In genomic region chr2:28217783-28218182, GRCm38 (mm10) we compare ENCODE assay signal across 27 mouse cellular contexts.
"Had no signal": no experiment of that assay in that cellular context is flagged by ENCODE, and none has a peak within 500 bp of the region (broad histone marks: within the 10 kb centered on the region; RNA-seq: fewer than 3 reads in every experiment).

No protein-coding gene starts in this region.

- H3K4me3 ChIP-seq: heart, embryonic 10.5 days; heart, embryonic 12.5 days; hindbrain, embryonic 10.5 days; hindbrain, embryonic 12.5 days; intestine, embryonic 15.5 days; limb, embryonic 10.5 days; limb, embryonic 12.5 days; liver, embryonic 13.5 days; liver, embryonic 15.5 days had no signal

- H3K27ac ChIP-seq: hindbrain, embryonic 10.5 days; hindbrain, embryonic 12.5 days; hindbrain, embryonic 14.5 days; intestine, embryonic 15.5 days; limb, embryonic 10.5 days; limb, embryonic 12.5 days; liver, embryonic 13.5 days; liver, embryonic 15.5 days had no signal

- H3K4me1 ChIP-seq: intestine, embryonic 15.5 days; liver, embryonic 13.5 days; liver, embryonic 15.5 days had no signal

- DNase-seq: gastrocnemius, postnatal 10 days; gastrocnemius, postnatal 25 days; heart, adult 18-20 months; heart, postnatal 10 days; heart, postnatal 4 days; kidney, adult 18-20 months; kidney, adult 8-10 months; kidney, postnatal 10 days; kidney, postnatal 25 days; kidney, postnatal 4 days; layer of hippocampus, adult 9-11 months; liver; liver, embryonic 13.5 days; liver, postnatal 0 days; lung, adult 2 months had no signal

- ATAC-seq: hindbrain, embryonic 16.5 days; inflammation-experienced regulatory T-cells, adult 6 months; intestine, embryonic 15.5 days; intestine, postnatal 0 days; liver, postnatal 0 days had no signal

- H3K27me3 ChIP-seq: hindbrain, embryonic 12.5 days; intestine, embryonic 15.5 days; limb, embryonic 12.5 days had no signal
